Mouse (Mus musculus): ENCODE measurements around the gene Olfr788. TPM values are rescaled to one million over a fixed set of nuclear protein-coding genes. Genes with fewer than 3 reads are reported as not detected.

Olfr788 gene
- not detected for total RNA-seq (2022)

GRCm38 (mm10) chr10:129470698-129471097, at the start of gene Olfr788:
Gene Olfr788, plus strand, starts transcription at chr10:129470998.
- no peak for DNase-seq

GRCm38 (mm10) chr10:129427006-129427405, 43.8 kb upstream of the Olfr788 start, which contains the start of gene Olfr786:
Gene Olfr786, plus strand, starts transcription at chr10:129427306.
- DNase-seq = no peak

GRCm38 (mm10) chr10:129461562-129461961, 9.2 kb upstream of the Olfr788 start, which contains the start of gene Olfr787:
Gene Olfr787, plus strand, starts transcription at chr10:129461862.
- DNase-seq = no peak

- no peak for DNase-seq
Observed at GRCm38 (mm10) chr10:129473256-129473655, 2.5 kb downstream of the Olfr788 start.

GRCm38 (mm10) chr10:129473723-129474122, 2.9 kb downstream of the Olfr788 start:
- no peak for DNase-seq

- DNase-seq = no peak
Observed at GRCm38 (mm10) chr10:129484452-129484851, 13.7 kb downstream of the Olfr788 start, which contains the start of gene Olfr789. Gene Olfr789, plus strand, starts transcription at chr10:129484752.

- no peak for DNase-seq
Observed at GRCm38 (mm10) chr10:129490101-129490500, 19.3 kb downstream of the Olfr788 start.

GRCm38 (mm10) chr10:129498192-129498591, 27.4 kb downstream of the Olfr788 start, which contains the start of gene Olfr790:
Gene Olfr790, plus strand, starts transcription at chr10:129498492.
- no peak for DNase-seq

GRCm38 (mm10) chr10:129521492-129521891, 50.7 kb downstream of the Olfr788 start, which contains the start of gene Olfr791:
Gene Olfr791, plus strand, starts transcription at chr10:129521792.
- no peak for DNase-seq

Other genes starting within 250 kb of the Olfr788 start
- not detected for gene Olfr774, start 234.8 kb upstream of the Olfr788 start, total RNA-seq (2022)
- gene Olfr775, start 222.6 kb upstream of the Olfr788 start, total RNA-seq (2022) = under 1 TPM in 1 of 4 experiments, not detected in 3; 0.08 TPM
- not detected for gene Olfr776, start 211.9 kb upstream of the Olfr788 start, total RNA-seq (2022)
- not detected for gene Olfr777, start 199.5 kb upstream of the Olfr788 start, total RNA-seq (2022)
- not detected for gene Olfr780, start 152.9 kb upstream of the Olfr788 start, total RNA-seq (2022)
- gene Olfr781, start 142.1 kb upstream of the Olfr788 start, total RNA-seq (2022) = not detected
- gene Olfr782, start 122.1 kb upstream of the Olfr788 start, total RNA-seq (2022) = not detected
- not detected for gene Olfr784, start 86.9 kb upstream of the Olfr788 start, total RNA-seq (2022)
- not detected for gene Olfr785, start 65.6 kb upstream of the Olfr788 start, total RNA-seq (2022)
- gene Olfr786, start 43.7 kb upstream of the Olfr788 start, total RNA-seq (2022) = not detected
- gene Olfr787, start 9.1 kb upstream of the Olfr788 start, total RNA-seq (2022) = not detected
- gene Olfr789, start 13.8 kb downstream of the Olfr788 start, total RNA-seq (2022) = not detected
- not detected for gene Olfr790, start 27.5 kb downstream of the Olfr788 start, total RNA-seq (2022)
- not detected for gene Olfr791, start 50.8 kb downstream of the Olfr788 start, total RNA-seq (2022)
- not detected for gene Olfr792, start 68.2 kb downstream of the Olfr788 start, total RNA-seq (2022)
- gene Olfr794, start 96.7 kb downstream of the Olfr788 start, total RNA-seq (2022) = not detected
- not detected for gene Olfr796, start 141.6 kb downstream of the Olfr788 start, total RNA-seq (2022)
- not detected for gene Olfr798, start 156.9 kb downstream of the Olfr788 start, total RNA-seq (2022)
- not detected for gene Olfr799, start 166.5 kb downstream of the Olfr788 start, total RNA-seq (2022)
- gene Olfr800, start 186.7 kb downstream of the Olfr788 start, total RNA-seq (2022) = not detected
- not detected for gene Olfr801, start 202.9 kb downstream of the Olfr788 start, total RNA-seq (2022)
- gene Olfr802, start 217.2 kb downstream of the Olfr788 start, total RNA-seq (2022) = not detected
- not detected for gene Olfr803, start 223.3 kb downstream of the Olfr788 start, total RNA-seq (2022)
- gene Olfr804, start 232.2 kb downstream of the Olfr788 start, total RNA-seq (2022) = not detected

Data from adrenal gland, adult 8-10 months (tissue).